Mouse (Mus musculus) testis, adult 2 months (tissue): ENCODE measurements around the gene Tmem176a.

Experiments used
- CTCF ChIP-seq: fragments of 200-500 bp; IDR thresholded peaks from 2 replicates; pipeline ENCODE4 v1.5.1; 2012; ENCODE audit warnings: low read depth, mild to moderate bottlenecking, inconsistent platforms, low read length, moderate library complexity; ENCODE audit not compliant: control insufficient read depth, insufficient read depth, insufficient replicate concordance
- POLR2A ChIP-seq: fragments of 200-500 bp; IDR thresholded peaks from 2 replicates; pipeline ENCODE4 v1.6.1; 2012; ENCODE audit warnings: low read depth, mild to moderate bottlenecking, inconsistent platforms, low read length, moderate library complexity; ENCODE audit not compliant: control insufficient read depth

GRCm38 (mm10) chr6:48842111-48842842 lies 1.6 kb downstream of the Tmem176a start:
- TF ChIP-seq CTCF (no peak), POLR2A (no peak)
